Mouse (Mus musculus) urinary bladder, postnatal 4 days (tissue): ENCODE data around the gene Vezf1.

Source experiments
- DNase-seq, 2 experiments: peaks; one replicate each; pipeline ENCODE4 v3.0.0; 2021 to 2022; ENCODE audit warnings: low spot score in 2 of 2

The Vezf1 gene

DNA sequence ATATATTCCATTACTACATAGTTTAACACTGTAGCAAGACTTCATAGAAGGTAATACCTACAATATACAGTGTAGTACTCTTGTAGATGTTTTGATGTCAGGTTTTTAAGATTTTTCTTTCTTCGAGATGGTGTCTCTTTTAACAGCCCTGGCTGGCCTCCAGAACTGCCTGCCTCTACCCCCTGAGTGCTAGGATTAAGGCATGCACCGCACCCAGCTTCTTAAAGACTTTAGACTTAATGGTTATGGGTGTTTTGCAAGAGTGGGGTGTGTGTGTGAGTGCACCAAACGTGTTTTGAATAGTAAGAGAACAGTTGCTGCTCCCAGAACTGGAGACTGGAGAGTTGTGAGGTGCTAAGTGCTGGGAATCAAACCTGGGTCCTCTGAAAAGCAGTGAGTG, 14.3 kb upstream of the Vezf1 start:
- DNase-seq = no peak

DNA sequence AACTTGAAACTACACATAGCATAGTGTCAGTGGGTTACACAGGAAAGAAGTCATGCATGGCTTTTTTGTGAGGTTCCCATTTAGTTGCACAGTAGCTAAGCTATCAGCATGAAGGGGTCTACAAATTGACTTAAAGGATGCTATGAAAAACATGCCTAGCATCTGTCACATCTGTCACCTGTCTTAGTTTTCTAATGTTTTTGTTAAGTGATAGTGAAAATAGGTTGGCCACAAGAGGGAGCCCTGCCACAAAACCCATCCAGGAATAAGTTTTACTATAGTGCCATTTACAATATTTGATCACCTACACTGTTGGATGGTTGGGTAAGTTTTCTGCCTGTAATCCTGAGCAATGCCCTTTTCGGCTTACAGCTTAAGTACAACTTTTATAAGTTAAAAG, 13.5 kb upstream of the Vezf1 start:
- DNase-seq = no peak

DNA sequence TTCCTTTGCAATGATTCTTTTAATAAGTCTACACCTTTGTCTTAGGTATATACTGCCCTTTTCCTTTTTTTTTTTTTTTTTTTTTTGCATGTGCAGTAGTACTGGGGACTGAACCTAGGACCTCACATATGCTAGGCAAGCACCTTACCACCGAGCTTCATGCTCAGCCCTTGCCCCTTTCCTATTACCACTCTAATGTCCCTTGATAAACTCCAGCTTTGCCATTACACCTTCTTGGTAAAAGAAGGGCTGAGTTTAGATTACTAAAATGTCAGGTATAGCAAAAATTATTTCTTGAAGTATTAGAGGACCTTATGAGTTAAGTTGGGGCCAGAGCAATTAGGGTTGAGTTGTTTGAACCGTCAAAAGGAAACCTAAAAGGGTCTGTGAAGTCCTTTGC, 12.3 kb upstream of the Vezf1 start:
- no peak for DNase-seq

- no peak for DNase-seq
Observed at GRCm38 (mm10) chr11:88057788-88058187, 10.3 kb upstream of the Vezf1 start.

- DNase-seq = no peak
Observed at GRCm38 (mm10) chr11:88059141-88059540, 8.9 kb upstream of the Vezf1 start.

DNA sequence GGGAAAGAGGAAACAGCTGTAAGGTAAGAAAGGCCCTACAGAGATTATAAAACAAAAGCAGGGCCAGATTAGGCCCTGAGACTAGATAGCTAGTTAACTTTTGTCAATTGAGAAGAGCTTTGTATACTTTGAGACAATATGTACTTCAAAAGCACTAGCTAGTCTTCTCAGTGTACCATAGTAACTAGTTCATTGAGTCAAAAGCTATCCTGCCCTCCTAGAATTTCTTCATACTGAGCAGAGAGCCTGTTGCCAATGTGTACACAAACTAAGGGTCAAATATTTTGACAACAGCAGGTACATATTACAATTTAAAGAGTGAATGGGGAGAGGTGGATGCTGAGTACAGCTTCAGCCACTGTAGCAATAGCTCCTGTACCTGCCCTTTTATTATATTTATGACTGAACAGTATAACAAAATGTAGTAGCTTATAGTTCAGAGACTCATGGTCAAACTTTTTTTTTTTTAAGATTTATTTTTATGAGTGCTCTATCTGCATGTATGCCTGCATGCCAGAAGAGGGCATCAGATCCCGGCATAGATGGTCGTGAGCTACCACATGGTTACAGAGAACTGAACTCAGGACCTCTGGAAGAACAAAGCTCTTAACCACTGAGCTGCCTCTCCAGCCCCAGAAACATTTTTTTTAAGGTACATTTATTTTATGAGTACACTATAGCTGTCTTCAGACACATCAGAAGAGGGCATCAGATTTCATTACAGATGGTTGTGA, 6.0 kb upstream of the Vezf1 start:
- DNase-seq = no peak

- DNase-seq = no peak
Observed at GRCm38 (mm10) chr11:88065732-88066131, 2.3 kb upstream of the Vezf1 start.

GRCm38 (mm10) chr11:88067191-88067585, 891 bp upstream of the Vezf1 start:
- no peak for DNase-seq

GRCm38 (mm10) chr11:88068411-88069245, 549 bp downstream of the Vezf1 start:
- peak; percentile 66 to 70 for DNase-seq

DNA sequence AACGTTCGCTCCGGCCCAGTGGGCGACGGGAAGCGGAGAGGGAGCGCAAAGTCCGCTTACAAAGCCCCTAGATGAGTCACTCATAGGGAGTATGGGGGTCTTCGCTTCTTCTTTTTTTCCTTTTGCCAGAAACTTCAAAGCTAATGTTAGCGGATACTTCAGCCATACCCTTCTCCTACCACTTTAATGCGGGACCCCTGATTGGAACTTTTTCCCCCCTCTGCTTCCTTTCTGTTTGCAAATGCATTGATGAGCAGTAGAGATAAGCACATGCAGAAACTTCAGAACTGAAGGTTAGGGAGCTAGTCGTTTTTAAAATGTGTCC, 1.1 kb downstream of the Vezf1 start:
- DNase-seq = no peak

- DNase-seq = no peak
Observed at GRCm38 (mm10) chr11:88070392-88070791, 2.3 kb downstream of the Vezf1 start.

DNA sequence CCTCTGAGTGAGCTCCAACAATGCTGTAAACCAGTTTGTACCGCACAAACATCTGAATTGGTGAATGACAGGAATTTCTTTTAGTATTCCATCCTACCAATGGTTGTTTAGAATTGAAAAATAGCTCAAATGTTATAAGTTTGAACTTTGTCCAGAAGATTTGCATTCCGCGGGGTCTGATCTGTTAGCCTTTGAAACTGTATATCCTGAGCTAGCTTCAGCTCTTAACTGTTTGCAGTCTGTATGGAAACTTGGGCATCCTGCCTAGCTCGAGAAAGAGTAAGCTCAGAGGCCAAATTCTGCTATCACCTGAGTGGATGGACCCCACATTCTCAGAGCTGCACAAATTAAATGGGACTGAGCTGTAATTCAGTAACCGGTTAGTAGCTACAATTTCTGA, 3.0 kb downstream of the Vezf1 start:
- DNase-seq = no peak

- DNase-seq = no peak
Observed at GRCm38 (mm10) chr11:88073343-88073875, 5.3 kb downstream of the Vezf1 start.

- peak in 1 of 2 experiments; percentile 23 for DNase-seq
Observed at GRCm38 (mm10) chr11:88075701-88076100, 7.6 kb downstream of the Vezf1 start.

DNA sequence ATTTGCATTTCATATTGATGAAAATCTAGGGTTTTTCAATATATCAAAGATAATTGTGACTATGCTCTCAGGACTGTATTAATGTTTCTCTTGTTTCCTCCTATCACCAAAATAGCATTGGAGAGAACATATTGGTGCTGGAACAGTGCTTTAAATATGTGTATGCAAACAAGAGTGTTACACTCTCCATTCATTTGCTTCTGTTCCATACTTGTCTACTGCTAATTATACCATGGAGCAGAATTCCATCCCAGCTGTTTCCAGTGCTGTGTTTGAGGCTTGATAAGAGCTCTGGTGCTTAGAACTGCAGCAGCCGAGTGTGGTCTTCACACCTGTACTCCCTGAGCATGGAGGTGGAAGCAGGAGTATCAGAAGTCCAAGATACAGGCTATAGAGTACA, 8.3 kb downstream of the Vezf1 start:
- DNase-seq = no peak

DNA sequence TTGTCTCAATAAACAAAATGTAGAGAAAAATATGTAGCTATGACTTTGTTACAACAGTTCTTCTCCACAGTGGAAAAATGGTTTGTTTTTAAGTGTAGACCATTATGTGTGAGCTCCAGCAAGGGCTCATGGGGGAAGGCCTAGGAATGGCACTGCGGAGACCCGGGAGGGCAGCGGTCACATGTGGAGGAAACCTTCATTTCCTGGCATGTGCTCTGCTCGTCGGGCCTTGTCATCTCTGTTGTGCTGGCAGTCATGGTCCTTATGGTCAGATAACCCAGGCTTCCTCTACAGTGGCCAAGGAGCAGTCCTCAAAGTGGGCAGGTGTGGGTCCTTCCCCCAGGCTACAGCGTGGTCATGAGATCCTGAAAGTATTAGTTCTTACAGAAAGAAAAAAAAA, 15.6 kb downstream of the Vezf1 start:
- no peak for DNase-seq

DNA sequence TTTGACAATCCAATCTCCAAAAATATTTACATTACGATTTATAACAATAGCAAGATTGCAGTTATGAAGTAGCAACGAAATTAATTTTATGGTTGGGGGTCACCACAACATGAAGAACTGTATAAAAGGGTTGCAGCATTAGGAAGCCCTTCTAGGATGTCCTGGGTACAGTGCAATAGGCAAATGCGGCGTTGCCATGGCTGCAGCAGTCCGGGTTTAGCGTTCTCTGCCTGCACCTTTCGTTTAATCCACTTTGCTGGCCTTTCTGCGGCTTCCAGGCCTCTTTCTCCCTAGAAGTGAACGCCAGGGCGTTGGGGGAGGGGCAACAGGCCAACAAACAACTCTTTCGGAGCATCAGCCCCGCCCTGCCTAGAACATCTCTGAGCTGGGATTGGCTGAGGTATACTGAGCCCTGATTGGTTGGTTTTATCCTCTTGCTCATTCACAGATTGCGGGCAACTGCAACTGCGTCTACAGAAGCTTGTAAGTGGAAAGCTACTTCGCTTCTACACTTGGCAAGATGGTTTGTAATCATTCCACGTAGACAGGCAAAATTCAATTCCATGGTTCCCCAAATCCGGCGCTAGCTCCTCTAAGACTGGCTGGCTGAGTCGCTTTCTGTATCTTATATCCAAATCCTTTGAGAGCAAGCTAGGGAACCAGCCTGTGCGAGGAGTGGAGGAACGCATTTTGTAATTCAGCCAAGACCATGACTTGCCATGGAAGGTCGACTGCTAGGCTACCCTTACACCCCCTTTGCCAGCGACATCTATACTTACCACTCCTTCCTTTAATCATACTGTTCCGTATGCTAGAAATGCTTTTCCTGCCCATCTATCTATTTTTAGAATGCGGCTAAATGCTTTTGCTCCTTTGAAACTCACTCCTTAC, 18.9 kb downstream of the Vezf1 start:
- peak; percentile 87 to 90 for DNase-seq

DNA sequence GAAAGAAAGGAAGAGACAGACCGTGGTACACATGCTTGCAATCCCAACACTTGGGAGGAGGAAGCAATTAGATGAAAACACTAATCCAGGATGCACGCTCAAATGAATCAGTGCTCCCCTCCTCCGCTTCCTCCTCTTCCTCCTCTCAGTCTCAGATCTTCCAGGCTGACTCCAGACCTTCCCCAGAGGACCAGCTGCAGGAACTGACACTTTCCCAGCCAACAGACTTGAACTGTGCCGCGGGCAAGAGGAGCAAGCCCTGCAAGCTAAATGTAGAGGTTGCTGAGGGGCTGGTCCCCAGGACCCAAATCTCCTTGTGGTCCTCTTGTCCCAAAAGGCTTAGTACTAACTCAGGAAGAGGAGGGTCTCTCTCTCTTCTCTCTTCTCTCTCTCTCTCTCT, 21.1 kb downstream of the Vezf1 start:
- no peak for DNase-seq

DNA sequence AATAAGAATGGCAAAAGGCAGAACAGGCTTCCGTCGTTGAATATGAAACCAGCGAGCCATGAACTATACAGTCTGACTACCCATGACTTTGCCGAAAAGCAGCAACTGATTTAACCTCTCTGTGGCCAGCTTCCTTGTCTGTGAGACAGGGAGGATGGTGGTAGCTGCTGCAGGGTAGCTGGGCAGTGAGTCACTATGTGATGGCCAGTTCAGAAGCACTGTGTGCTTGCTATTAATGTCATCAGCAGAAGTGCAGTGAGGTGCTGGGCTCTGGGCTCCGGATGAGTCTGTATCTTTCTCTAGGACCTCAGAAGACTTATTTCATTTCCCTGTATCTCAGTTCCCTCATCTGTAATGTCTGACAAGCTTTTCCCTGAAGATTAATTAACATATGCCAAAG, 22.2 kb downstream of the Vezf1 start:
- no peak for DNase-seq

DNA sequence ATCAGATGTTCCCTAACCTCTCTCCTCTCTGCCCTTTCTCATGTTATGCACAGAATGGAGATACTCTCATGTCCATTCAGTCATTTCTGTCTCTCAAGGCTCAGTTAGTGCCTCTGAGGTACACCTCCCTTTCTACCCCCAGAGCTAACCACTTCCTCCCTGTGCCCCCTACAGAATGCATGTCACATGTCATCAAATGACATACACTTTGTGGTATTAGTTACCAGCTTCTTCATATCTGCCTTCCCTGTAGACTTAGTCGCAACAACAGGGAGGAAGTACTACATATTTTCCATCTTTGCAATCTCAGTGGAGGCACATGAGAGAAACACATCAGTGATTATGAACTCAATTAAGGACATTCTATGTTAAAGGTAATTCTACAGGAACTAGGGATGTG, 23.9 kb downstream of the Vezf1 start:
- no peak for DNase-seq

DNA sequence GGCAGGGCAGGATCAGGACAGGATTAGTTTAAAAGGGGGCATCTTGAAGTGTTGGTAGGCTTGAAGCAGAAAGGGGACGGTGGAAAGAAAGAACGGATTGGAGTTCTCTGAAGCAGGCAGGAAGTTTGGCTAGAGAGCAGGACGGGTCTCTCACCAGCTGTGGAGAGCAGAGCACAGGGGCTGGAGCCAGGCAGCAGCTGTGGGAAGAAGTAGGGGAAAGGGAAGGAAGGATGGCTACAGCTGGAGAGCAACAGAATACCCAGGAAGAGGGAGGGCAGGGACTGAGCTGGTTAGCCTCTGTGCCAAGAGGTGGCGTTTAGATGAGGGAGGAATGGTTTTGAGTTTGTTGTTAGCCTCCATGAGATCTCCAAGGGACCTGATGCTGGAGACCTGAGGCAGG, 29.1 kb downstream of the Vezf1 start:
- peak in 1 of 2 experiments; percentile 49 for DNase-seq
